8 mouse cellular contexts compared by ENCODE assay signal in genomic region chr6:91116244-91117145, GRCm38 (mm10). TPM values are rescaled to one million over a fixed set of nuclear protein-coding genes. Genes with fewer than 3 reads are reported as not detected.
DNase-seq lines count a peak whose midpoint lies in the region; ATAC-seq and TF ChIP-seq lines count a peak whose summit lies in the region.

Gene Nup210 (minus strand): TSS chr6:91116829.

- no peaks in the 10 kb centered on the region for H3K36me3 ChIP-seq in ES-Bruce4 (ENCODE audit: control insufficient read depth, insufficient read depth, low read length, poor library complexity, severe bottlenecking)
- no peaks in the 10 kb centered on the region for H3K36me3 ChIP-seq in forebrain, embryonic 15.5 days

- peak within 1 kb of the TSS; percentile 85 for H3K9ac ChIP-seq in ES-Bruce4 (ENCODE audit: low read depth, poor library complexity, severe bottlenecking)
- peak within 1 kb of the TSS; percentile 71 for H3K9ac ChIP-seq in forebrain, embryonic 15.5 days (replicated peaks)

- peak within 1 kb of the TSS; percentile 80 for H3K4me2 ChIP-seq in forebrain, embryonic 15.5 days (replicated peaks)

- H3K27ac ChIP-seq in ES-Bruce4 (ENCODE audit: insufficient read depth, low read length): no peak within 1 kb of the TSS
- peak within 1 kb of the TSS; percentile 88 for H3K27ac ChIP-seq in forebrain, embryonic 15.5 days (replicated peaks)

- peaks cover 2% of the 10 kb centered on the region for H3K4me1 ChIP-seq in ES-Bruce4 (ENCODE audit: control insufficient read depth, insufficient read depth, low read length)
- peaks cover 29% of the 10 kb centered on the region for H3K4me1 ChIP-seq in forebrain, embryonic 15.5 days
- H3K4me1 ChIP-seq in lung, adult 2 months (ENCODE audit: control insufficient read depth, insufficient read depth, low read length): peaks cover 9% of the 10 kb centered on the region; the same call in 1 of the 2 replicates

- DNase-seq in cerebellum, adult 11 months: peak; percentile 98
- DNase-seq in heart, postnatal 25 days (ENCODE audit: low spot score): peak; percentile 82
- peak; percentile 93 to 98 for DNase-seq in layer of hippocampus, adult 18-20 months (ENCODE audit: low spot score in 2 of 2)
- DNase-seq in lung, adult 2 months: peak; percentile 89
- peak; percentile 88 to 91 for DNase-seq in thymus, adult 18-20 months

- under 1% methylated on average over 92 of the region's 93 CpGs for WGBS in forebrain, embryonic 15.5 days
- 1% methylated on average over 93 of the region's 93 CpGs for WGBS in lung, adult 2 months

- intact Hi-C loops in heart, postnatal 25 days (cut with DNase I): no loop called here

- no peak for TF ChIP-seq POLR2A in ES-Bruce4 (IDR thresholded peaks at IDR 0.05; ENCODE audit: insufficient read depth, low read length)
- no peak; the same call in 1 of the 2 replicates for TF ChIP-seq POLR2A in lung, adult 2 months (IDR thresholded peaks at IDR 0.05; ENCODE audit: borderline replicate concordance, extremely low read depth, low read depth, low read length)

- H3K9me3 ChIP-seq in ES-Bruce4 (replicated peaks; ENCODE audit: control insufficient read depth, insufficient read depth, low read length, poor library complexity, severe bottlenecking): no peaks in the 10 kb centered on the region
- no peaks in the 10 kb centered on the region for H3K9me3 ChIP-seq in forebrain, embryonic 15.5 days

- peak; percentile 97 for ATAC-seq in forebrain, embryonic 15.5 days (replicated peaks)
- peak; percentile 78 for ATAC-seq in neutrophil, adult 5-6 weeks (ENCODE audit: extremely low read depth, insufficient number of reproducible peaks, low FRiP score, poor library complexity, severe bottlenecking)

- no peaks in the 10 kb centered on the region for H3K27me3 ChIP-seq in ES-Bruce4 (ENCODE audit: control insufficient read depth, insufficient read depth, low read length, poor library complexity, severe bottlenecking)
- no peaks in the 10 kb centered on the region for H3K27me3 ChIP-seq in forebrain, embryonic 15.5 days

- TF ChIP-seq CTCF in ES-Bruce4 (IDR thresholded peaks at IDR 0.05; ENCODE audit: low read depth, low read length): no peak
- peak; percentile 66 for TF ChIP-seq CTCF in lung, adult 2 months (IDR thresholded peaks at IDR 0.05; ENCODE audit: insufficient read depth, low read length)

- peak within 1 kb of the TSS; percentile 75 for H3K4me3 ChIP-seq in ES-Bruce4 (ENCODE audit: low read depth, low read length)
- peak within 1 kb of the TSS; percentile 67 for H3K4me3 ChIP-seq in forebrain, embryonic 15.5 days
- H3K4me3 ChIP-seq in lung, adult 2 months (replicated peaks; ENCODE audit: extremely low read depth, low read depth, low read length): peak within 1 kb of the TSS; percentile 77

- TF ChIP-seq EP300 in ES-Bruce4 (IDR thresholded peaks at IDR 0.05; ENCODE audit: insufficient read depth, low read depth, low read length): no peak

RNA-seq across cellular contexts. Expression of gene Nup210, which starts in this region (rescaled TPM):
- 36.3 and 46.8 TPM in 2 replicates for polyA plus RNA-seq in ES-Bruce4 (2011; ENCODE audit: insufficient read depth, insufficient read length, low read depth, missing spikeins)
- 18.0 and 18.3 TPM in 2 replicates for polyA plus RNA-seq in forebrain, embryonic 15.5 days (2015; fragmentation: Nextera tagmentation; extraction: Ambion mirVana)
- 1 to 10 TPM; 2.4 to 3.3 TPM for total RNA-seq in heart, postnatal 25 days (2021)
- total RNA-seq in layer of hippocampus, adult 18-20 months (2021): 10 to 100 TPM; 16.2 to 17.5 TPM
- polyA plus RNA-seq in lung, adult 2 months (2012; rRNA removed): 25.7 and 40.2 TPM in 2 replicates
- total RNA-seq in neutrophil, adult 5-6 weeks (2017): 102 and 107 TPM in 2 replicates

Comparison
In these comparisons a context has a peak if more than half of its experiments do, and no peak if none do; other contexts are left out.
1. RNA of gene Nup210 (total RNA-seq): 102 to 107 TPM in neutrophil, adult 5-6 weeks and 16.2 to 17.5 TPM in layer of hippocampus, adult 18-20 months; 2.4 to 3.3 TPM in heart, postnatal 25 days; every median in the first group is over 4 times any median in the second.
2. Peak in every context shown above with its lines, with median percentiles within 50 percentile points of each other: H3K4me3 ChIP-seq and DNase-seq.